Mouse (Mus musculus) retina, postnatal 7 days (tissue): ENCODE data around the gene Clic5.

ENCODE experiments used
- DNase-seq: peaks from one replicate; pipeline ENCODE4 v3.0.0-alpha.2; 2012; ENCODE audit warnings: low read depth, low spot score

Clic5 gene

DNA sequence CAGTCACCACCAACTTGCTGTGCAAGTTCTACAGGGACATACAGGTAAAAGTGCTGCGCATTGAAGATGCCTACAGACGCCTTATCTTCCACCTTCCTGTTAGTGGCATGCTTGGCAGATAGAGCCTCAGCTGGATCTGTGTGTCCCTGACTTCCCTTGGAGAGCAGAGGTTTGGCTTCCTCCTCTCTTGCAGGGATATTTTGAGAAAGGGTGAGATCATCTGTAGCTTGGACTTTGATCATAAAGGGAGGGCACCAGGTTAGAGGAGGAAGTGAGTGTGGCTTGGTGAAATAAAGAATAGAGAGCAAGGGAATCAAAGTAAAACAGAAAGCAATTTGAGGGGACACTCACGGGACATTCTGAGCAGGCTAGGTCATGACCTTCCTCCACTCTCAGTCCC lies 4.6 kb downstream of the Clic5 start:
- DNase-seq = no peak

DNA sequence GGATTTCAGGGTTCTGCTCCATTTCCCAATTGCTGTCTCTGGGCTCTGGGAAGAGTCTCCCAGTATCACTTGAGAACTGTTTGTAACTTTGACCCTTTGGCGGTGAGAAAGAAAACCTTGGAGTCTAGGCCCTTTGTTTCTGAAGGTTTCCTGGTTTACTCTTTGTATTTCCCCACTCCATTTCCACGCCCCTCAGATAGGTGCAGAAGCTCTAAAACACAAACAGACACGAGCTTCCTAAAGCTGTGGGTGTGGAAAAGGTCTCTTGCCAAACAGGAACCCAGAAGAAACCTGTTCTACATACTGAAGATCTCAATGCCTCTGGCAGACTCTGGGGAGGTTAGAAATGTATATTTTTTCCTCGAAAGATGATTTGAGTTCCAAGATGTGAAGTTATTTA lies 10.8 kb downstream of the Clic5 start:
- no peak for DNase-seq

DNA sequence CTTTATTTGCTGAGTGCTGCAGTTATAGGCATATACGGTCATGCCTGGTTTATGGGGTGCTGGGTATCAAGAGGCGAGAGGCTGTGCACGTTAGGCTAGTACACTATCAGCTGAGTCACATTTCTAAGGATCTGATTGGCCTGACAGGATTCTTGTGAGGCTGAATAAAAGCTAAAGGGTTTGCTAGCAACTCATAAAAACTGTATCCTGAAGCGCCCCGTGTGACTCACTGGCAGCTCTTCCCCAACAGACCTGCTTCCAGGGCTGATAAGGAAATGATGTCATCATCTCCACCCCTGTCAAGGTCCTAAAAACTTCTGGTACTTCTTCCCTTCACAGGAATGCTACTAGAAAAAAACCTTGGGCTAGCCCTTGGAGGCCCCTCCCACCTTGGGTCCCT lies 14.6 kb downstream of the Clic5 start:
- DNase-seq = no peak

DNA sequence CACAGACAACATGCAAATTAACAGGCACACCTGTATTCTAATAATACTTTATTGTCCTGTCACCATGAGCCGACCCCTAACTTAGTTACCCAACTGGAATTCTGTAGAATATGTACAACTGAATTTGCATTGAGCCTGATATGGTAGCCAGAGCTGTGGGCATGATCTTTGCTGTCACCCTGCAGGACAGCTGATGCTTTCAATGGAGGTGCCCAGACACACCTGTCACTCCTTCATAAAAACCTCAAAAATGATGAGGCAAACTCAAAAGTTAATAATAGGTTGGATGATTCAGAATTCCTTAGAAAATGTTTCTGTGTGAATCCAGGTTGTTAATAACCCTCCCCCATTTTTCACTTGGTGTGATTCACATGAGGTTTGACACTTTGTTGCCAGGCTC lies 16.4 kb downstream of the Clic5 start:
- no peak for DNase-seq

DNA sequence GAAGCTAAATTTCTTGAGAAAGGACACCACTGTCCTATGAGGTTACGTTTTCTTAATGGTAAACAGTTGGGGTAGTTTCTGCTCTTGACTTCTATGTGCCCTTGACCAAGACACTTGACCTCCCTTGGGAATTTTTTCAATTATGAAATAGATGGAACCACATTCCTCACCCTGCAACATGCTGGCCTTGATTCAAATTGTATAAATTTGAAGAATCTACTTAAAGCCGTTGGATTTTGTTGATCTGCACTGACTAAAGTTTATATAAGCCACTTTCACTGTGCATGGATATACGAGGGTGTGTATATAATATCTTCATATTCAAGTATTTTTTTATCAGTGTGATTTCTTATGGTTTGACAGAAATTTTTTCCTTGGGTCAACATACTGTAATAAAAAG lies 17.2 kb downstream of the Clic5 start:
- DNase-seq = no peak

DNA sequence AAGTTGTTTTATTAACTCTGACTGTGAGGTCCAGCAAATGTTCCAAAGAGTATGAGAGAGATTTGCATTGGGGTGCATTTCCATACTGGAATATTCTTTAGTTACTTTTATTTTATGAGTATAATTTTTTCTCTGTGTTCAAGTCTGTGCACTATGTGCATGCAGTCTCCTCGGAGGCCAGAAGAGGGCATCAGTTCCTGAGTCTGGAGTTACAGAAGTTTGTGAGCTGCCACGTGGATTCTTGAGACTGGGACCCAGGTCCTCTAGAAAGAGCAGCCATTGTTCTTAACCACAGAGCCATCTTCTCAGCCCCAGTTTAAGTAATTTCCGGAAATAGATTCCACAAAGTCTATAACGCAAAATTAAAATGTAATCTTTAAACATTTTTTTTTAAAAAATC lies 20.5 kb downstream of the Clic5 start:
- DNase-seq = no peak

DNA sequence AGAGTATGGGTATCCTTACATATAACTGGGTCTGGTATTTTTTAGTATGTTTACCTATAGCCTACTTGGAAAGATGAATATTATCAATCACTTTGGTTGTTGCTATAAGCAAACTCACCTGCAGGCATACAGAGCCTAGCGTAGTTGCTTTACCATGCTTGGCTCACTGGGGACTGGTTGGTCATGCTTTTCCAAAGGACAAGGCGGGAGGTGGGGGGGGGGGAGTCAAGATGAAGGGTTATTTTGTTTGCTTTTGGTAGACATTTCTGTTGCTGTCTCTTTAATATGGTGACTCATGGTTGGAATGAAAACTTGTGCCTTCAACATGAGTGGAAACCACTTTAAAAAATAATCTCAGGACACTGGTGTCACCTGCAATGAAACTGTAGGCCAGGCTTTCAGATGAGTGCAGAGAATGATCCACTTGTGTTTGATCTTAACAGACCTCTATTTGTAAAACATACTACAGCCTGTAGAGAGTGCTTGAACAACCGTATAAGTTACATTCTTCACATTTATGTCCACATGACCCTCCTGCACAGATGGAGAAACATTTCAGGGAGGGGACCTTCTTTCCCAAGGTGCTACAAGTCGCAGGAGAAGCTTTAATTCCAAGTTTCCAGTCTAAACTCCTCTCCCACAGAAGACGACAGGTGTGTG lies 24.7 kb downstream of the Clic5 start:
- DNase-seq = no peak

DNA sequence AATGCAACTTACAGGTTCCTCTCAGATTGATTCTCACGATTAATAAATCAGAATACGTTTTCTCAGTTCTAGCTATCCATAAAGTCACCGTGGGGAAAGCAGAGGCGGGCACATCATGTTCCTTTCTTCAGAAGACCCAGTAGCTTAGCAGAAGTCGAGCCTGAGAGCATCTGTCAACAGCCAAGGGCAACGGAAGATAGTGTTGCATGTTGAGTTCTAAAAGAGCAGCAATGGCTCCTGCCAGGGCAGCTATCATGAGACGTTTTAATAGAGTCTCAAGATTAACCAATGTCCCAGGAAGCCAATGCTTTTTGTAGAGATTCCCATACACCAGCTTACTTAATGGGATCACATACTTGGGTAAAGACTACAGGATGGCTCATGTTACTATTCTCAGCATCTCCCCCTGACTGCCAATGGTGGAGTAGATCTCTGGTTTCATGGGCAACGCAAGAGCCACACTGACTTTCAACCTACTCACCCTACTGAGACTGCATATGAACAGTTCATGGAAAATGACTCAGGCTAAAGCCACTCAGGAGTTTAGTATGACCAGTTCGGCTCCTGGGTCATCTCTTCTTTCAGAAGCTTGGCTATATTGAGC lies 26.9 kb downstream of the Clic5 start:
- no peak for DNase-seq

DNA sequence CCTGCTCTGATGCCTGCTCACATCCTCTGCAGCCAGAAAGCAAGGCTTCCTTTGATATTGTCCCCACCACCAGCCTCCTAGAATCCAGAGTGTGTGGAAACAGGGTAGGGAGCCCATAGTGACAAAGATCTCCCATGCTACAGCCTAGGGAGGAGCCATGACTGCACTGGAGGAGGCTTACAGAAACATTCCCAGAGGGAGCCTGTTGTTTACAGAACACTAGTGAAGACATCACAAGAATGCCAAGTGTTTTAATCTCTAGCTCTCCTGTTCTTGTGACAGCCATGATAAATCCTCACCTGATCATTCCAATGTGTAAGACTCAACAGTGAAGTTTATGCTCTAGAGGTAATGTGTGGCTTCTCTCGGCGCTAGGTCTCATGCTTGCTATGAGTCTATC lies 28.8 kb downstream of the Clic5 start:
- DNase-seq = no peak

DNA sequence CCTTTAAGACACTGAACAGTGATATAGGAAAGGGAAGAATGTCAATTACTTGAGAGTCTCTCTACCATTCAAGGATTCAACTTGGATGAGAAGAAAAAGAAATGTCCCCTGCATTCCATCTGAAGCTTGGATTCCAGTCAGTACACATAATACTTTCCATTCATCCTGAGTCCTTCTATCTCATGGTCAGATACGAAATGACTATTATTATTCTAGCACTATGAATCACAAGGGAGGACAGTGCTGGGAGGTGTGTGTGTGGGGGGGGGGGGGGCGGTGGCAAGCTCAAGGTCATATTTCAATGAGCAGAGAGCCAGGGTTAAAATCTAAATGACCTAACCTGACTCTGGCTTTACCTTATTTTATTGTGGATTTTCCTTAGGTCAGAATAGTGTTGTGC lies 31.6 kb downstream of the Clic5 start:
- DNase-seq = no peak

DNA sequence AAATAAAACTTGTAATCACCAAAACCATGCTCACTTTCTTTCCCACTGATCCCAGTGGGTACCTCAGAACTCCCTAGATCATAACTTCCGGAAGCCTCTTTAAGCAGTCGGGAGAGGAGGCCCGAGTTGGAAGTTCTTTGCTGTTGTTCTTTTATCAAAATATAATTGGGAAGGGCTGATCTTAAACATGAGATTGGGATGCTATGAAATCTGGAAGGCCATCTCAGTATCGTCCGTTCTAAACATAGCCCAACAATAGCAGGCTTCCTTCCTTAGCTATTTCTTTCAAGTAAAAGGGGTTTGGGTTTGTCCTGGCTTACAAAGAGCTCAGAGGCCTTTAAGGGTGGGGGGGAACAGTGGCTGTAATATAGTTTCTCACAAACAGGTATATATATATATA lies 40.0 kb downstream of the Clic5 start:
- DNase-seq = no peak

DNA sequence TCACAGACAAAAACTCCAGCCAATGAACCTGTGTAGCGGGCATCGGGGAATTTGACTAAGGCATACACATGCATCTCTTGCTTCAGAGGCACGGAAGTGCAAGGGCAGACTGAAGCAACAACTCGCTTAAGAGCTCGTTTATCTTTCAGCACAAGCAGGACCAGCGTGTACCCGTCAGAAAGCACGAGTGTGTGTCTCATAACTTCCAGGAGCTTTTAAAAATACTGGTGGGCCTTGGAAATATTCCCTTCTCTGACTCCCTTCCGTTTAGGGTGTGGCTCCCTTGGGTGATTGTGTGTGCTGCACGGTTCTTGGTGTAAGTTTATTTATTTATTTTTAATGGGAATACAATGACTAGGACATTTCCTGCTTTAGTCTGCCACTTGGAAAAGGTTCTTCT lies 41.7 kb downstream of the Clic5 start:
- DNase-seq = no peak

DNA sequence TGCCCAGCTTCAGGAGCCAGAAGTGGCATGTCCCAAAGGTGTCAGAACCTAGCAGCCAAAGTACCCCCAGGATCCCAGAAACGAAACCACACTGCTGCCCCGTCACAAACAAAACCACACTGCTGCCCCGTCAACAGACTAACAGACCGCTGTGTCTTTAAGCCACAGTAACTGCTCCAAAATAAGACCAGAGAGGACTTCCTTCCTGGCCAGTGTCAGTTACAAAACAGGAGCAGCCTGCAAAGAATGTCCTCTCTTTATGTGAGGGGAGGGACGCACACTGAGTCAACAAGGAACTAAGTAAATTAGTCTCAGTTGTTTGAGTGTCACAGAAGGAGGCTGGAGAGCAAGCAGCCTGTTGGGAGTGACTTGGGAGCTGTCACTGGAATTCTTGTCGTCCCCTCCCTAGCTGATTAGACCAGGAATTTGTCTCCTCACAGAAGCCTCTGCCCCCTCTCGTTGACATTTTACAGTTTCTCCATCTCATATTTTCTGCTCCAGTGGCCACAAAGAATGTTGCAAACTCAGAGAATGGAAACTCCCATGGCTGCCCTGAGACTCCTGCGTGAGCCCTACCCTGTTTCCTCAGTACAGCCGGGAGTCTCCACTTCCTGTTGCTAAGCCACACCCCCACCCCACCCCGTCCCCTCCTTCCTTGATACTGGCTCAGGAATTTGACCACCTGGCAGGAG lies 50.8 kb downstream of the Clic5 start:
- DNase-seq = no peak

DNA sequence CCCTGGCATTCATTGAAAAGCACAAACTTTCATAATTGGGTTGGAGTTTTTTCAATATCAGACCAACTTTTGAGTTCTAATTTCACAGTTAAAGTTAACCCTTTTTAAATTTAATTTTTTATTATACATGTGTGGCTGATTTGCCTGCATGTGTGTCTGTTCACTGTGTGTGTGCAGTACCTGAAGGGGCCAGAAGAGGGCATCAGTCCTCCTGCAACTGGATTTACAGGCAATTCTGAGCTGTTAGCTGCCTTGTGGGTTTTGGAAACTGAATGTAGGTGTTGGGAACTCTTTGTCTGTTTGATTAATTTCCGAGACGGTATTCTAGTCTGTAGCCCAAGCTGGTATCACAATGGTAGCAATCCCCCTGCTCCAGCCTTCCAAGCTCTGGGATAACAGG lies 52.4 kb downstream of the Clic5 start:
- DNase-seq = no peak

DNA sequence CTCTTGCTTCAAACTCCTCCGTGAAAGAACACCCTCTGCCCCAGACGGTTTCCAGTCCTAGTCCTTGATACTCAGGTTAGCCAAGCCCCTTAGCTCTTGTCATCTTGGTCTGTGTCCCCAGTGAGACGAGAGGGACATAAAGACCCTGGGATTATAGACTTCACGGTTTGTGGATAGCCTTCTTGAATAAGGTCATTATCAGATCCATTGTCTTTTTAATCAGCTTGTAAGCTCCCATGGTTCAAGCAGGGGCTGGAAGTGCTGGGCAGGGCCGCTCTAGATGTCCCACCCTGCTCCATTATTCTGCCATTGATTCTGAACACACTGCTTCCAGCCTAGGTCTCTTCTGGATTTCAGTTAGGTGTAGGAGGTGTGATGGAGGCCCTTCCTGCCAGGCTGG lies 55.7 kb downstream of the Clic5 start:
- no peak for DNase-seq

DNA sequence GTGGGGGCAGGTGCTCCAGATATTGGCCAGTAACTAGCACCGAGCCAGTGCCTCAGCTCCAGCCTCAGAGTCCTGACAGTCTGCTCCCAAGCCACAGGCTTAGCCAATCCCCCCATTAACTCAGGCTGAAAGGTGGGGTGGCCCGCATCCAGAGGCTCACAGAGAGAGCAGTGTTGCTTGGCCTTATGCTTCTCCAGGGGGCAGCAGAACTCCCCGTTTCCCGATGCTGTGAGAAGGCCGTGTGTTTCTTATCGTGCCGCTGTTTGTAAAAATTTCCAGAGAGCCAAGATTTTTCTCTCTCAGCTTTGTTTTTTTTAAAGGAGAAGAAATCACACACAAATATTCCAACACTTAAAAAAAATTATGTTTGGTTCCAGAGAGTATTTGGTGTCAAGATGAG lies 56.2 kb downstream of the Clic5 start:
- DNase-seq = no peak

DNA sequence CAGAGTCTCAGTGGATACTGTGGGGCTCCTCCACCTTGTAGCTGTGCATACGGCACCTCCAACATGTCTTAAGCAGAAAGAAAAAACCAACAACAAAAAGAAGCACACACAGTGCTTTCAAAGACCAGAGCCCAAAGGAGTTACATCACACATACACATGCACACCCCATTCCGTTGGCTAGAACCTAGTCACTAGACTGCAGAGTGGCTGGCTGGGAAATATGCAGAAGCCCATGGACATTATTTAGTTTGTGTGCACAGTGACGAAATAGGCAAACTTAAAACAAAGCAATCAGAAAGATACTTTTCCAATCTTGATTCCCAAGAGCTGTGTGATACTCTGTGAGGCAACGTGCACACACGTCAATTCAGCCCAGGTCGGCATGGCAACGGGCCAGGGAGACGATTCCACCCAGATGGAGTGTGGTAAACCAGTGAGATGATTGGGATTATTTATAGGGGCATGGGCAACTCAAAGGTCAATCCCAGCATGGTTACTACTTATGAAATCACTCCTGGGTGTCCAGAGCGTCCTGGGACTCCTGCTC lies 57.8 kb downstream of the Clic5 start:
- no peak for DNase-seq

DNA sequence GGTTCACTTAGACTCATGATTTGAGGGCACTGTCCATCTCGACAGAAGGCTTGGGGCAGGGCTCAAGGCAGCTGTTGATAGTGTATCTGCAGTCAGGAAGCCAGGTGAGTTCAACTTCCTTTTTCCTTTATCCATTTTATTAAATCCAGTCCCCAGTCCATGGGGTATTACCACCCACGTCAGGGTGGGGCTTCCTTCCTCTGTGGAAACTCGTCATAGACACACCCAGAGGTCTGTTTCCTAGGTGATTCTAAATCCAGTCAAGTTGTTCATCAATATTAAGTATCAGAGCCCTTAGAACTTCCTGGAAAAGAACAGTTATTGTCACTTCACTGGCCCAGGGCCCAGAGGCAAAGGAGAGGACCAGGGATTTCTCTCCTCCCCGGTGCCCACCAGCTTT lies 61.2 kb downstream of the Clic5 start:
- DNase-seq = no peak

DNA sequence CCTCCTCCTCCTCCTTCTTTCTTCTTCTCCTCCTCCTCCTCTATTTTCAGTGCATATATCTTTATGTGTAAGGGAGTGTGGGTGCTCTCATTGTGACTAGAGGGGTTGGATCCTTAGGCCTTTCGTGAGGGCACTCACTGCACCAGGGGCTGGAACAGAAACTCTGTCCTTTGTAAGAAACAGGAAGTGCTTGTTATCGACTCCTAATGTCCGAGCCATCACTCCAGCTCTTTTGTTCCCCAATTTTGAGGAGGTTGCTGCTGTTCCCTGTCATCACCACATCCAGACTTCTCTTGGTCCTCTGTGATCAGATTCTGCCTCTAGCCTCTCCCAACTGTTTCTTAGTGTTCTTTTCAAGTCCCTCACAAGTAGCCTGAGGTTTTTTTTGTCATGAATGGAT lies 64.3 kb downstream of the Clic5 start:
- DNase-seq = no peak

DNA sequence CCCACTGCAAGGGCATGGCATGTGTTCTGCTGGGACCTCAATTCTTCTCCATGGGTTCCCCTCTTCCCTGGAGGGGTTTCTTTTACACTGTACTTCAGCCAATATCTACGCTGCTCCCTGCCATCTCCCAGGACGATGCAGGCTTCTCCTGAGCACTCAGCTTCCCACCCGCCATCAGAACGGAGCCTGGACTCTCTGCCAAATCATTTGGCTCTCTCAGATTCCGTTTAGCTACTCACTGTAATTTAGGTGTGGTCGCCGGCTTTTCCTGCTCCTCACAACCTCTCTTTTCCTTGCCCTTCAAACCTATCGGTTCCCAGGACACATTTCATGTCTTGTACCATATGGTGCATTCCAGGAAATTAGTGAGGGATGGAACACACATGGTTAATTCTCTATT lies 66.3 kb downstream of the Clic5 start:
- no peak for DNase-seq

DNA sequence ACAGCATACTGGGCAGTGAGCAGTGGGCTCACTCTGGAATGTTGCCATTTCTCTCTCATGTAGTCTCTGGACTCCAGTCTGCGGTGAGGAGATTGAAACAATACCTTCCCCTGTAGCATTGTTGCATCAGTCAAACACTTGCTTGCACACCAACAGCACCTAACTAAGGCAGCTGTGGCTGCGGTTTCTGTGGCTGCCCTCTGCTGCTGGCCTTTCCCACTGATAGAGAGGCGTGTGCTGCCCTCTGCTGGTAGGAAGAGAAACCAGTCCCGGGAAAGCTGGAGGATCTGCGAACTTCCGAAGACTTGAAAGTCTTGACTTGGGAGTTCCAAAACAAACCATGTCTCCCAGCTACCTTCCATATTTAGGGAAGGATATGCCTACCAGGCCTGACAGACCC lies 68.2 kb downstream of the Clic5 start:
- DNase-seq = peak; percentile 66

DNA sequence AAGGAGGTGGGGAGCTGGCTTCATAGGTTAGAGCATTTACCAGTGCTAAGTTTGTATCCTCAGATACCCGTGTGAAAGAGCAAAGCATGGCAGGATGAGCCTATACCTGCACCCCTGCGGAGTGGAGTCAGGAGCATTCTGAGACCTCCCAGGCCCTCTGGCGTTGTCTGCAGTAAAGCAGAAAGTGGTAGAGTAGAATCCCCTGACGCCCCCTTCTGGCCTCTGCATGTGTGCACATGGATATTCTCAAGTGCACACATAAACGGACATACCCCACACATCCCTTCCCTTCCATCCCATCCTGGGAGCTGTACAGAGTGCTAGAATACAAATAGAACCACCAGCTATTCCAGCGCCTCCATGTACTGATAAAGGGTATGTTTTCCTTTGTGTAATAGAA lies 70.9 kb downstream of the Clic5 start:
- no peak for DNase-seq

DNA sequence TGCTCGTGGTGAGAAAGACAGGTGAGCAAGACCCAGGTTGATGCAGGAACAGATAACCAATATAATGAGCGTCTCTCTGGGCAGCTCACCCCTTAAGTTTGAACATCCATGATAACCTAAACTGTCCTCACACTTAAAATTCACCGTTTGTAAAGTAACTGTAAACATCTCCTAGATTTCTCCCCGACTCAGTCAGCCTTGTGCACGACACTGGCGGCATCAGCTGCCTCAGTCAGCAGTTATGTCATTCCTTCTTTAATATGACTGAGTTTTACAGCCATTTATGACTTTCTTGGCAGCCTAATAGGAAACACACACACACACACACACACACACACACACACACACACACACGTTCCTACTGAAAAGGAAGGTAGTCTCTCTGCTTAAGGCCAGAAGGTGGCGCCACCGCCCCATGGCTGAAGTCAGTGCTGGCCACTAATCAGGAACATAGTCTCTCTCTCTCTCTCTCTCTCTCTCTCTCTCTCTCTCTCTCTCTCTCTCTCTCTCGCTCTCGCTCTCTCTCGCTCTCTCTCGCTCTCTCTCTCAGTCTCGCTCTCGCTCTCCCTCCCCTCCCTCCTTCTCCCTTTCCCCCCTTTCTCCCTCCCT lies 73.3 kb downstream of the Clic5 start:
- DNase-seq = peak; percentile 76
